In genomic region chr3:32265619-32266222, GRCm38 (mm10) we compare ENCODE assay signal across 20 mouse cellular contexts.
DNase-seq lines count a peak whose midpoint lies in the region; ATAC-seq and TF ChIP-seq lines count a peak whose summit lies in the region.
"Had no signal": no experiment of that assay in that cellular context is flagged by ENCODE, and none has a peak within 500 bp of the region (broad histone marks: within the 10 kb centered on the region; RNA-seq: fewer than 3 reads in every experiment).

No protein-coding gene starts in this region.

- H3K36me3 ChIP-seq in lung, postnatal 0 days (ENCODE audit: insufficient read depth, low read length), result no peaks in the 10 kb centered on the region
- H3K36me3 ChIP-seq: embryonic facial prominence, embryonic 15.5 days; forebrain, embryonic 10.5 days; G1E; midbrain, embryonic 12.5 days had no signal

- no peaks in the 10 kb centered on the region for H3K27me3 ChIP-seq in lung, postnatal 0 days (replicated peaks; ENCODE audit: insufficient read depth, low read length)
- H3K27me3 ChIP-seq: embryonic facial prominence, embryonic 15.5 days; midbrain, embryonic 12.5 days had no signal

- ATAC-seq in lung, postnatal 0 days, result no peak
- ATAC-seq: CD4-positive, CD25-positive, alpha-beta regulatory T cell, adult 4 months had no signal

- TF ChIP-seq EP300 in lung, postnatal 0 days (IDR thresholded peaks at IDR 0.05), result no peak

- H3K4me3 ChIP-seq in lung, postnatal 0 days (ENCODE audit: low read depth, low read length), result no peak overlapping the region
- H3K4me3 ChIP-seq: embryonic facial prominence, embryonic 15.5 days; forebrain, embryonic 10.5 days; gastrocnemius, adult 2 months; midbrain, embryonic 12.5 days; myocyte had no signal

- no peak overlapping the region for H3K9ac ChIP-seq in lung, postnatal 0 days (replicated peaks; ENCODE audit: low read depth)
- H3K9ac ChIP-seq: embryonic facial prominence, embryonic 15.5 days; midbrain, embryonic 12.5 days had no signal

- WGBS in lung, postnatal 0 days, result 10% methylated on average over 5 of the region's 5 CpGs

- H3K27ac ChIP-seq in lung, postnatal 0 days (ENCODE audit: low read length), result no peak overlapping the region
- H3K27ac ChIP-seq: embryonic facial prominence, embryonic 15.5 days; forebrain, embryonic 10.5 days; gastrocnemius, adult 2 months; midbrain, embryonic 12.5 days had no signal

- no peaks in the 10 kb centered on the region for H3K9me3 ChIP-seq in lung, postnatal 0 days (ENCODE audit: low read length)
- H3K9me3 ChIP-seq: embryonic facial prominence, embryonic 15.5 days; forebrain, embryonic 10.5 days; G1E; midbrain, embryonic 12.5 days had no signal

- DNase-seq in embryo, embryonic 10.5 days (ENCODE audit: low spot score), result peak; percentile 24
- DNase-seq in embryo, embryonic 10 days (ENCODE audit: low spot score), result no peak
- peak; percentile 6 for DNase-seq in lung, postnatal 0 days (ENCODE audit: low spot score)
- no peak for DNase-seq in lung, postnatal 10 days
- DNase-seq in kidney, adult 18-20 months, result peak; percentile 3
- peak; percentile 11 for DNase-seq in kidney, postnatal 10 days
- DNase-seq in spleen, postnatal 10 days (ENCODE audit: low spot score in 2 of 2), result no peak
- DNase-seq in cerebellum, postnatal 14 days, result no peak
- DNase-seq: cerebellum, postnatal 36 days; gastrocnemius, adult 2 months; heart, adult 18-20 months; lung, postnatal 4 days; right cerebral cortex, postnatal 25 days; thymus, postnatal 36 days had no signal

- no peak overlapping the region for H3K4me2 ChIP-seq in lung, postnatal 0 days (replicated peaks; ENCODE audit: low read depth, low read length)
- H3K4me2 ChIP-seq: embryonic facial prominence, embryonic 15.5 days; midbrain, embryonic 12.5 days had no signal

- no peaks in the 10 kb centered on the region for H3K4me1 ChIP-seq in lung, postnatal 0 days (ENCODE audit: insufficient read depth, low read depth, low read length)
- H3K4me1 ChIP-seq: embryonic facial prominence, embryonic 15.5 days had no signal

- TF ChIP-seq CTCF in lung, postnatal 0 days (IDR thresholded peaks at IDR 0.05), result no peak

Comparison
In these comparisons a context has a peak if more than half of its experiments do, and no peak if none do; other contexts are left out.
1. DNase-seq: peak in embryo, embryonic 10.5 days (single experiment), lung, postnatal 0 days (single experiment), kidney, adult 18-20 months (single experiment) and kidney, postnatal 10 days (single experiment); none in embryo, embryonic 10 days (single experiment), lung, postnatal 10 days (single experiment), spleen, postnatal 10 days (0 of 2) and cerebellum, postnatal 14 days (0 of 2).